Mouse (Mus musculus): ENCODE results near the gene Prss22. TPM values are rescaled to one million over a fixed set of nuclear protein-coding genes. Genes with fewer than 3 reads are reported as not detected.

Gene Prss22
- polyA plus RNA-seq, 1 experiment: not detected

DNA sequence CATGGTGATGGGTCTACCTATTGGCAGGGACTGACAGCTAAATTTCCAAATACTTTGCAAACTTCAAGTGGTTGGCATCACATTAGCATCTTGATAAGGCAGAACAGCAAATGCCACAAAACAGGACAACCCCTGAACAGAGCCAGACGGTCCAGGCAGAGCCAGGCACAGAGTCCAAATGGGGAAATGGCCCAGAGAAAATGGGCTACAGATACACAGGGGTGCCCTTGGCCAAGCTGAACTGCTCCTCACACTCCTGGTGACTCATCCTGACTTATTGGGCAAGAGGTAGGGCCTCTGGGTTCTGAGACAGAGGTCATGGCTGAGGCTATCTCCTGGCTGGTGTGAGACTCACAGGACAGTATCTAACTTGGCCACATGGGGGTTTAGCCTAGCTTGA lies 9.5 kb upstream of the Prss22 start:
- TF ChIP-seq GATA1 (IDR thresholded peaks at IDR 0.05; ENCODE audit: low read length): no peak

- TF ChIP-seq GATA1 (IDR thresholded peaks at IDR 0.05; ENCODE audit: low read length): no peak
These were observed 9.0 kb upstream of the Prss22 start for GRCm38 (mm10) chr17:24006930-24007329.

GRCm38 (mm10) chr17:24005049-24005448 lies 7.1 kb upstream of the Prss22 start:
- TF ChIP-seq GATA1 (IDR thresholded peaks at IDR 0.05; ENCODE audit: low read length): no peak

- TF ChIP-seq GATA1 (IDR thresholded peaks at IDR 0.05; ENCODE audit: low read length): no peak
These were observed 6.3 kb upstream of the Prss22 start for GRCm38 (mm10) chr17:24004071-24004665.

DNA sequence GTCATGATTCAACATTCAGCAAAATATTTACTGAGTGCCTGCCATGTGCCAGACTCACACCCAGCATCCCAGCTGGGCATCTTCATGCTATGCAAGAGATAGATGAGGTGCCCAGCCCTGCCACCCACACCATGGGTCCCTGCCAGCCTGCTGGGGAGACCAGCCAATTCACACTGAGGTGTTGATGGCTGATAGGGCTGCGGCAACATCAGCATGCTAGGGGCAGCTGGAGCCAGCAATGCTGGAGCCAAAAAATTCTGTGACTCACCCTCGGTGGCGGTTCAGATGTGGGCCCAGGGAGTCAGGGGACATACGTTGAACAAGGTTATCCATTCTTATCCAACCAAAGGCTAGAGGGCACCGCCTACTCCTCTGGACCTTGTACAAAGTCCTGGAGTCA lies 2.5 kb upstream of the Prss22 start:
- no peak for TF ChIP-seq GATA1 (IDR thresholded peaks at IDR 0.05; ENCODE audit: low read length)

- TF ChIP-seq GATA1 (IDR thresholded peaks at IDR 0.05; ENCODE audit: low read length): no peak
These were observed 483 bp upstream of the Prss22 start for GRCm38 (mm10) chr17:23998383-23998782.

GRCm38 (mm10) chr17:23995421-23995820 lies 2.5 kb downstream of the Prss22 start:
- no peak for TF ChIP-seq GATA1 (IDR thresholded peaks at IDR 0.05; ENCODE audit: low read length)

GRCm38 (mm10) chr17:23994667-23995066 lies 3.2 kb downstream of the Prss22 start:
- no peak for TF ChIP-seq GATA1 (IDR thresholded peaks at IDR 0.05; ENCODE audit: low read length)

- TF ChIP-seq GATA1 (IDR thresholded peaks at IDR 0.05; ENCODE audit: low read length): no peak
These were observed 4.1 kb downstream of the Prss22 start for GRCm38 (mm10) chr17:23993559-23994428.

- TF ChIP-seq GATA1 (IDR thresholded peaks at IDR 0.05; ENCODE audit: low read length): no peak
These were observed 4.9 kb downstream of the Prss22 start for GRCm38 (mm10) chr17:23992789-23993553.

DNA sequence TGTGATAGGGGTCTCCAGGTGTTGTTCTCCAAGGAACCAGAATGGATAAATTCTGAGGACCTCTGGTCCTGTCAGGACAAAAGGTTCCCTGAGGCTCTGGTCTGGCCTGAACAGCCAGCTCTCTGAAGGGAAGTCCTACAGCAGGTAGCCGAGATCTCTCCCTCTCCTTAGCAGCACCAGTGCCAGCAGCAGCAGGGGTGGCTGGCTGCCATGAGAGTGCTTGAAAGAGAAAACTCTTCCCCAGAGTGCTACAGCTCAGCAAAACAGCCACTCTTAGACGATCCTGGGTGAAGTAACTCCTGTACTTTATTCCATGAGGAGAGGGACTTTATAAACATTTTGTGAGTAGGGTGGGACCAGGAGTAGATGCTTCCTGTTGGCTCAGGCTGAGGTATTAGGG lies 8.1 kb downstream of the Prss22 start:
- no peak for TF ChIP-seq GATA1 (IDR thresholded peaks at IDR 0.05; ENCODE audit: low read length)

DNA sequence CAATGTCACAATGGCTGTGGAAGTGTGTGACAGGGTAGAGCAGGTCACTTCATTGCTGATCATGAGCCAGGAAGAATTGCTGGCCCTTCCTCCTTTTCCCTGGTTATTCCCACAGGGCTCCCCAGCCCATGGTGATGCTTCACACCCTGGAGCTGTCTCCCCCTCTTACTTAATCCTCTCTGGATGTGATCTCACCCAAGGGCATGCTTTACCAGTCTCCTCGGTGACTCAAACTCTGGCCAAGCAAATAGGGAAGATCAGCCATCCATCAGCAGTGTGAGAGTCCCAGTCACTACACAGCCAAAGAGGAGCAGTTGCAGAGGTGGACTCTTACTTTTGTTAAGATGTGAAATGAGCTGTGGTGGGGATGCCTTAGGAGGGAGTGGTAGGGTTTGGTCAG lies 12.9 kb downstream of the Prss22 start:
- no peak for TF ChIP-seq GATA1 (IDR thresholded peaks at IDR 0.05; ENCODE audit: low read length)

- TF ChIP-seq GATA1 (IDR thresholded peaks at IDR 0.05; ENCODE audit: low read length): no peak
These were observed 15.0 kb downstream of the Prss22 start for GRCm38 (mm10) chr17:23982912-23983311.

DNA sequence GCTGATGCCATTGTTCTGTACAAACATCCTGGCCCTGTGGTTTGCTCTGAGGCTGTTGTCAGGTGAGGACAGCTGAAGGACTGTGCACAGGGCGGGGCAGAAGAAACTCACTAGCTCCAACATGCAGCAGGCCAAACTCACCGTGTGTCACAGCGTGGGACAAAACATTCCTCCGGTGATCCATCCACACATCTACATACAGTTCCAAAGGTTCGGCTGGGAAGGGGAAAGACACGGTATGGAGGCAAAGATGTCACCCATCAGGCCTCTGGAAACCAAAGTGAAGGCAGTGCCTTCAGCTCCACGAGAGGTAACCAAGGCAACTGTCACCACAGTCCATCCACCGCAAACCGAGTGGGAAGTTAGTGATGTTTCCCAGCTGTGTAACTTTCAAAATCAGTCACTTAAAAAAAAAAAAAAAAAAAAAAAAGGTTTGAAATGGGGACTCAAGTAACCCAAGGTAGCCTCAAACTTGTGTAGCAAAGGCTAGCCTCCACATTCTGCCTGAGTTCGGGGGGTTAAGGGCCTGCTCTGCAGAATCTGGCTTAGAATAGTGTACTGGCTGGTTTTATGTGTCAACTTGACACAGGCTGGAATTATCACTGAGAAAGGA lies 17.5 kb downstream of the Prss22 start, which contains the start of gene Prss30:
Gene Prss30 (minus strand): TSS at position 270 of the 613 bp plus-strand sequence.
- no peak for TF ChIP-seq GATA1 (IDR thresholded peaks at IDR 0.05; ENCODE audit: low read length)

- TF ChIP-seq GATA1 (IDR thresholded peaks at IDR 0.05; ENCODE audit: low read length): no peak
These were observed 18.4 kb downstream of the Prss22 start for GRCm38 (mm10) chr17:23979471-23979870.

- TF ChIP-seq GATA1 (IDR thresholded peaks at IDR 0.05; ENCODE audit: low read length): no peak
These were observed 21.2 kb downstream of the Prss22 start for GRCm38 (mm10) chr17:23976665-23977064.

Measured in G1E-ER4 (cell line).